Mouse (Mus musculus) lung, postnatal 0 days (tissue): ENCODE data around the gene Fuz. TPM values are rescaled to one million over a fixed set of nuclear protein-coding genes. Genes with fewer than 3 reads are reported as not detected.

Experiments
- ATAC-seq: fragments of 200-750 bp; cut with Nextera tagmentation; 2 replicates; pipeline ENCODE4 v1.8.0; 2017; ENCODE audit warnings: moderate library complexity
- DNase-seq: peaks from one replicate; pipeline ENCODE4 v3.0.0-alpha.2; 2016; ENCODE audit warnings: low spot score
- H3K27ac ChIP-seq: fragments of 300-500 bp; sonication (generic); 2 replicates; pipeline ENCODE4 v1.5.1; 2014; ENCODE audit warnings: antibody characterized with exemption, mild to moderate bottlenecking, low read length, mixed read lengths
- H3K27me3 ChIP-seq: fragments of 300-500 bp; sonication (generic); replicated peaks from 2 replicates; pipeline ENCODE4 v1.6.1; 2014; ENCODE audit warnings: low read length, mixed read lengths; ENCODE audit not compliant: insufficient read depth
- H3K36me3 ChIP-seq: fragments of 300-500 bp; sonication (generic); 2 replicates; pipeline ENCODE4 v1.6.1; 2014; ENCODE audit warnings: low read length, mixed read lengths; ENCODE audit not compliant: insufficient read depth
- H3K4me1 ChIP-seq: fragments of 300-500 bp; sonication (generic); 2 replicates; pipeline ENCODE4 v1.6.1; 2014; ENCODE audit warnings: antibody characterized with exemption, low read depth, low read length, mixed read lengths; ENCODE audit not compliant: insufficient read depth
- H3K4me2 ChIP-seq: fragments of 300-500 bp; sonication (generic); replicated peaks from 2 replicates; pipeline ENCODE4 v1.6.1; 2014; ENCODE audit warnings: low read depth, mild to moderate bottlenecking, low read length, moderate library complexity, mixed read lengths
- H3K4me3 ChIP-seq: fragments of 300-500 bp; sonication (generic); 2 replicates; pipeline ENCODE4 v1.5.1; 2014; ENCODE audit warnings: low read depth, low read length
- H3K9ac ChIP-seq: fragments of 300-500 bp; sonication (generic); replicated peaks from 2 replicates; pipeline ENCODE4 v1.6.1; 2014; ENCODE audit warnings: low read depth, mild to moderate bottlenecking
- H3K9me3 ChIP-seq: fragments of 300-500 bp; sonication (generic); 2 replicates; pipeline ENCODE4 v1.6.1; 2016; ENCODE audit warnings: low read length, mixed read lengths
- CTCF ChIP-seq: IDR thresholded peaks from 2 replicates; pipeline ENCODE4 v1.5.1; 2016; ENCODE audit warnings: antibody characterized with exemption, mild to moderate bottlenecking
- EP300 ChIP-seq: IDR thresholded peaks from 2 replicates; pipeline ENCODE4 v1.6.1; 2016; ENCODE audit warnings: antibody characterized with exemption, mild to moderate bottlenecking, control low read depth
- WGBS: fragments of 180-500 bp; shearing (Covaris S2); extraction: QIAGEN DNeasy Blood & Tissue Kit; methylation state at CpG from one replicate; pipeline ENCODE4 v1.1.7; 2014; 5-methylcytosine and 5-hydroxymethylcytosine counted together
- microRNA counts: library from miRNA; unstranded; fragments of <30 nt; microRNA quantifications from one replicate; lab custom pipeline; 2015
- microRNA-seq: library from miRNA; unstranded; fragments of <30 nt; microRNA quantifications from one replicate; pipeline ENCODE4, GENCODE M21; 2016
- polyA plus RNA-seq: library from polyadenylated mRNA; unstranded; fragments of >200 nt; fragmentation: Nextera tagmentation; extraction: Ambion mirVana; gene quantifications from 2 replicates; pipeline ENCODE4 v1.2.1, GENCODE M21; 2015

The Fuz gene
- polyA plus RNA-seq, 1 experiment from 2014 or later: 15.1 TPM

DNA sequence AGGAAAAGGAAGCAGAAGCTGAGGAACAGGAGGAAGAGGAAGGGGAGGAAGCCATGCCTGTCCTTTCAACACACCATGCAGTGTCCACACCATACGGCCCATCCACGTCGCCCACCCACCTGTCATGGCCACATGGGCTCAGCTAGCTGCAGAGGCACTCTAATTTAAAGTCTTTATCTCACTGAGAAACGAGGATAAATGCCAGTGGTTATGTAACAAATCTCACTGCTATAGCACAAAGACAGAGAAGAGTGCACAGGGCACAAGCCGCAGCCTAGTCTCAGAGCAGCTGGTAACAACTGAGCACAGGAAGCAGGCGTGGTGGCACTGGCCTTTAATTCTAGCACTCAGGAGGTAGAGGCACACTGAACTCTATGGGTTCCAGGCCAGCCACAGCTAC is 54.0 kb downstream of the Fuz start:
- Histone ChIP-seq H3K4me2 (no peak overlapping the region), H3K4me1 (no peaks in the 10 kb centered on the region; the same call in 1 of the 2 replicates), H3K36me3 (no peaks in the 10 kb centered on the region), H3K9me3 (no peaks in the 10 kb centered on the region), H3K9ac (no peak overlapping the region), H3K4me3 (no peak overlapping the region), H3K27me3 (0 out of 2 replicates have a peak, but pooled peaks cover 4% of the 10 kb centered on the region), H3K27ac (no peak overlapping the region)
- ATAC-seq: no peak
- no peak for DNase-seq
- WGBS: 65% methylated on average over 6 of the region's 6 CpGs
- TF ChIP-seq EP300 (no peak), CTCF (no peak)

DNA sequence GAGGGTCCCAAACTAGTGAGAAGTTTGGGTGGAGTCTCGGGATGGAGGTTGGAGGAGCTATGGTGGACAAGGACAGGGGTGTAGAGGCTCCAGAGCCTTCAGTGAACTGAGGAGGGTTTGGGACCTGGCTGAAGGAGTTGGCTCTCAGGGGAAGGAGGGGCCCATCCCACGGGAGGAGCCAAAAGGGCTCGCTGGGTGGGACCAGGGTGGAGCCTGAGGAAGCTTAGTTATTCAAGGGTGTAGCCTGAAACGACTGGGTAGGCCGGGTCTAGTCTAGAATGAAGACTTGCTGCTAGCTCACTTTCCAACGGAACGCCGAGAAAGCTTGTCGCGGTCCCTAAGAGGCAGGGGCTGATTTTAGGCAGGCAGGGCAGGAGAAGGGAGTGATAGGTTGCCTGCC is 56.1 kb downstream of the Fuz start:
- WGBS: under 1% methylated on average over 10 of the region's 10 CpGs
- TF ChIP-seq EP300 (no peak; the same call in 1 of the 2 replicates), CTCF (no peak)
- ATAC-seq (peak; percentile 89), DNase-seq (peak; percentile 93)
- no peaks in the 10 kb centered on the region for H3K9me3 ChIP-seq
- H3K9ac ChIP-seq: peak overlapping the region; percentile 50
- no peaks in the 10 kb centered on the region; the same call in 1 of the 2 replicates for H3K4me1 ChIP-seq
- 0 out of 2 replicates have a peak, but pooled peaks cover 4% of the 10 kb centered on the region for H3K27me3 ChIP-seq
- peak overlapping the region; percentile 55 for H3K4me3 ChIP-seq
- no peaks in the 10 kb centered on the region for H3K36me3 ChIP-seq
- H3K4me2 ChIP-seq: peak overlapping the region; percentile 97
- H3K27ac ChIP-seq: peak overlapping the region; percentile 85

MicroRNAs encoded within 50 kb of the gene (microRNA counts, 519-probe panel; counts per million panel counts)
- microRNA mmu-miR-707 (lab: Ali Mortazavi, UCI): not detected

Small RNAs within 50 kb of the gene (microRNA-seq; reads per million reads assigned to microRNA genes)
- gene Mir707: not detected

Other genes with a start within 250 kb of the Fuz start
- gene Myh14, start 225.2 kb upstream of the Fuz start, polyA plus RNA-seq: 202 and 215 TPM in 2 replicates
- not detected in 2 replicates for gene Izumo2, start 187.3 kb upstream of the Fuz start, polyA plus RNA-seq
- gene Vrk3, start 147.7 kb upstream of the Fuz start, polyA plus RNA-seq: 45.1 and 48.3 TPM in 2 replicates
- 0.31 and 0.38 TPM in 2 replicates for gene Zfp473, start 145.0 kb upstream of the Fuz start, polyA plus RNA-seq
- gene Nup62, start 80.0 kb upstream of the Fuz start, polyA plus RNA-seq: 22.7 and 23.8 TPM in 2 replicates
- gene Il4i1, start 79.7 kb upstream of the Fuz start, polyA plus RNA-seq: 1.9 and 2.3 TPM in 2 replicates
- 6.0 and 6.1 TPM in 2 replicates for gene Atf5, start 79.4 kb upstream of the Fuz start, polyA plus RNA-seq
- 84.0 and 89.4 TPM in 2 replicates for gene Akt1s1, start 47.1 kb upstream of the Fuz start, polyA plus RNA-seq
- gene Tbc1d17, start 47.0 kb upstream of the Fuz start, polyA plus RNA-seq: 73.2 and 84.0 TPM in 2 replicates
- gene Pnkp, start 38.9 kb upstream of the Fuz start, polyA plus RNA-seq: 39.7 and 41.3 TPM in 2 replicates
- gene Ptov1, start 26.3 kb upstream of the Fuz start, polyA plus RNA-seq: 276 and 288 TPM in 2 replicates
- 54.2 and 62.5 TPM in 2 replicates for gene Med25, start 3.4 kb upstream of the Fuz start, polyA plus RNA-seq
- gene Ap2a1, start 33.4 kb downstream of the Fuz start, polyA plus RNA-seq: 36.1 and 39.4 TPM in 2 replicates
- 0.44 and 0.57 TPM in 2 replicates for gene Tsks, start 47.1 kb downstream of the Fuz start, polyA plus RNA-seq
- gene Cpt1c, start 78.8 kb downstream of the Fuz start, polyA plus RNA-seq: 5.4 and 5.6 TPM in 2 replicates
- 146 and 159 TPM in 2 replicates for gene Prmt1, start 90.5 kb downstream of the Fuz start, polyA plus RNA-seq
- gene Irf3, start 101.6 kb downstream of the Fuz start, polyA plus RNA-seq: 90.4 and 96.5 TPM in 2 replicates
- 29.0 and 33.2 TPM in 2 replicates for gene Bcl2l12, start 102.6 kb downstream of the Fuz start, polyA plus RNA-seq
- 18.1 and 20.5 TPM in 2 replicates for gene Scaf1, start 120.3 kb downstream of the Fuz start, polyA plus RNA-seq
- 160 TPM in 2 replicates for gene Rras, start 121.9 kb downstream of the Fuz start, polyA plus RNA-seq
- 6.4 and 6.7 TPM in 2 replicates for gene Prr12, start 156.8 kb downstream of the Fuz start, polyA plus RNA-seq
- 54.6 and 62.8 TPM in 2 replicates for gene Nosip, start 166.3 kb downstream of the Fuz start, polyA plus RNA-seq
- gene Prrg2, start 166.6 kb downstream of the Fuz start, polyA plus RNA-seq: 36.8 and 40.8 TPM in 2 replicates
- 158 and 162 TPM in 2 replicates for gene Rcn3, start 196.1 kb downstream of the Fuz start, polyA plus RNA-seq
- 138 and 143 TPM in 2 replicates for gene Fcgrt, start 207.8 kb downstream of the Fuz start, polyA plus RNA-seq
- gene Rps11, start 228.4 kb downstream of the Fuz start, polyA plus RNA-seq: 972 and 1,016 TPM in 2 replicates
- gene Rpl13a, start 232.7 kb downstream of the Fuz start, polyA plus RNA-seq: 1,107 and 1,148 TPM in 2 replicates
- gene Gm45713, start 240.2 kb downstream of the Fuz start, polyA plus RNA-seq: 0.62 and 0.96 TPM in 2 replicates
- gene Flt3l, start 240.4 kb downstream of the Fuz start, polyA plus RNA-seq: 5.1 and 6.1 TPM in 2 replicates